Mouse (Mus musculus) forebrain, embryonic 12.5 days (tissue): ENCODE results near the gene Ppib. TPM values are rescaled to one million over a fixed set of nuclear protein-coding genes. Genes with fewer than 3 reads are reported as not detected.

Source experiments
- ATAC-seq: fragments of 200-750 bp; cut with Nextera tagmentation; 2 replicates; pipeline ENCODE4 v1.8.0; 2017; ENCODE audit warnings: moderate TSS enrichment; ENCODE audit not compliant: low FRiP score
- H3K27ac ChIP-seq: fragments of 300-500 bp; sonication (generic); 2 replicates; pipeline ENCODE4 v1.5.1; 2016; ENCODE audit warnings: mild to moderate bottlenecking
- H3K27me3 ChIP-seq: fragments of 300-500 bp; sonication (generic); 2 replicates; pipeline ENCODE4 v1.6.1; 2016; ENCODE audit warnings: mild to moderate bottlenecking
- H3K36me3 ChIP-seq: fragments of 300-500 bp; sonication (generic); replicated peaks from 2 replicates; pipeline ENCODE4 v1.6.1; 2016; ENCODE audit warnings: mild to moderate bottlenecking
- H3K4me1 ChIP-seq: fragments of 300-500 bp; sonication (generic); 2 replicates; pipeline ENCODE4 v1.6.1; 2016
- H3K4me2 ChIP-seq: fragments of 300-500 bp; sonication (generic); 2 replicates; pipeline ENCODE4 v1.6.1; 2016; ENCODE audit warnings: mild to moderate bottlenecking, moderate library complexity
- H3K4me3 ChIP-seq: fragments of 300-500 bp; sonication (generic); replicated peaks from 2 replicates; pipeline ENCODE4 v1.5.1; 2016; ENCODE audit warnings: mild to moderate bottlenecking
- H3K9ac ChIP-seq: fragments of 300-500 bp; sonication (generic); 2 replicates; pipeline ENCODE4 v1.6.1; 2016; ENCODE audit warnings: mild to moderate bottlenecking
- H3K9me3 ChIP-seq: fragments of 300-500 bp; sonication (generic); 2 replicates; pipeline ENCODE4 v1.6.1; 2016
- WGBS: fragments of 180-500 bp; shearing (Covaris S2); methylation state at CpG from one replicate; pipeline ENCODE4 v1.1.7; 2016; 5-methylcytosine and 5-hydroxymethylcytosine counted together
- polyA plus RNA-seq: library from polyadenylated mRNA; unstranded; fragments of >200 nt; fragmentation: Nextera tagmentation; extraction: Ambion mirVana; gene quantifications from 2 replicates; pipeline ENCODE4 v1.2.1, GENCODE M21; 2016

The Ppib gene
- polyA plus RNA-seq: 339 and 361 TPM in 2 replicates

DNA sequence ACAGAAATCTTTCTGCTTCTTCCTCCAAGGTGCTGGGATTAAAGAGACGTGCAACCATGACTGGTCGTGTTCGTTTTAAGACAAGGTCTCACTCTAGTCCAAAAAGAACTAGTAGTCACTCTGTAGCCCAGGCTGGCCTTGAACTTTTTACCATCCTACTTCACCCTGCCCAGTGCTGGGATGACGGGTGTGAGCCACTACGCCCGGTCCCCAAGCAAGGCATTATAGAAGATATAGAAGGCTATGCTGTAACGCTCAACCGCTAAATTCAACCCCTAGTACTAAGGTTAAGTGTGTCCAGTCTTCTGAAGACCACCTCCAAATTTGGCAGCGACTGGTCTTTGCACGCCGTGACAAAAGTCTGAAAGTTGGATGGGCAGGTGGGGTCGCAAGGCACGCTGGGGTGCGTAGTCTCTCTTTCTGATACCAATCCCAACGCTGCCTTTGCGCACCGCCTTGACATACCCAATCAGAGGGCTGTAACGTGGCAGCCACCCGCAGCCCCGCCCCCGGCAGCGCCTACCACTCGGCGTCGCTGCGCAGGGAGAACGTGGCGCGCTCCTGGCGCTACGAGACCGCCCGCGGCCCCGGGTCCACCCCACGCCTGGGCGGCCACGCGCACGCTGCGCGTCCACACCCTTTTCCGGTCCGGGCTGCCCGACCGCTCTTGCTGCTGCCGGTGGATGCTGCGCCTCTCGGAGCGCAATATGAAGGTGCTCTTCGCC is at the start of gene Ppib:
Gene Ppib, plus strand, starts transcription at position 640 of the 725 bp plus-strand sequence.
- Histone ChIP-seq H3K9ac (peak within 1 kb of the TSS; percentile 82), H3K4me2 (peak within 1 kb of the TSS; percentile 68), H3K36me3 (peaks cover 23% of the 10 kb centered on the region), H3K4me1 (peaks cover 20% of the 10 kb centered on the region), H3K27ac (peak within 1 kb of the TSS; percentile 78), H3K9me3 (no peaks in the 10 kb centered on the region), H3K4me3 (peak within 1 kb of the TSS; percentile 69), H3K27me3 (no peaks in the 10 kb centered on the region)
- ATAC-seq: peak; percentile 98
- 1% methylated on average over 51 of the region's 51 CpGs for WGBS

DNA sequence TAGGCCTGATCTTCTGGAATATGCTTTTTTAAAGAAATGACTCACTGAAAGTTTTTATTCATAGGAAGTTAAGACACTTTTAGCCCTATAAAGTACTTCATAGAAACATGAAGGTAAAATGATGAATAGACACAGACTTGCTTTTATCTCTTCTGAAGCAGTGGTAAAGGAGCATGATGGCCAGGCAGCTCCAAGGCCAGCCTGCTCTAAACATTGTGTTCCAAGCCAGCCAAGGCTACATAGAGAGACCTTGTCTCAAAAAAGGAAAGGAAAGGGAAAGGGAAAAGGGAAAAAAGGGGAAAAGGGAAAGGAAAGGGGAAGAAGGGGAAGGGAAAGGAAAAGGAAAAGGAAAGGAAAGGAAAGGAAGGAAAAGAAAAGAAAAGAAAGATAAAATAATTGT is 39.4 kb upstream of the Ppib start:
- H3K4me1 ChIP-seq: no peaks in the 10 kb centered on the region

DNA sequence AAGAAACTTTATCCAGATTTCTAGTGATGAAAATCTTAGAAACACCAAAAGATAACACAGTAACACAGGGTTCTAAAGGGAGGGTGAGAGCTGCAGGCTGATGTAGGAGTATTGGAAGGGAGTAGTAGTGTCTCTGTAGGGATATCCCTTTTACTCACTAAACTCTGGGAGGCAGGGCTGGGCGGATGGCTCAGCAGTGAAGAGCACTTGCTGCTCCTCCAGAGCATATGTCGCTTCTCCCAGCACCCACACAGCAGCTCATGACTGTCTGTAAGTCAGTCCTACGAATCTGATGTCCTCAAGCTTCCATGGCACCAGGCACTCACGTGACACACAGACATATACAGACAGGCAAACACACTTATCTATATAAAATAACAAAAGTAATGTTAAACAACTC is 21.9 kb upstream of the Ppib start:
- Histone ChIP-seq H3K27ac (no peak overlapping the region), H3K9me3 (no peaks in the 10 kb centered on the region), H3K27me3 (no peaks in the 10 kb centered on the region), H3K4me3 (no peak overlapping the region), H3K36me3 (peaks cover 27% of the 10 kb centered on the region), H3K4me1 (no peaks in the 10 kb centered on the region), H3K9ac (no peak overlapping the region), H3K4me2 (no peak overlapping the region)
- 90% methylated on average over 4 of the region's 4 CpGs for WGBS
- ATAC-seq: no peak

More for the DNA sequence above, 39.4 kb upstream of the Ppib start:
- ATAC-seq: no peak
- H3K36me3 ChIP-seq: peaks cover 15% of the 10 kb centered on the region; the same call in 1 of the 2 replicates
- H3K9ac ChIP-seq: no peak overlapping the region
- H3K27ac ChIP-seq: no peak overlapping the region
- H3K9me3 ChIP-seq: no peaks in the 10 kb centered on the region
- no peaks in the 10 kb centered on the region for H3K27me3 ChIP-seq
- no peak overlapping the region for H3K4me3 ChIP-seq
- no peak overlapping the region for H3K4me2 ChIP-seq

DNA sequence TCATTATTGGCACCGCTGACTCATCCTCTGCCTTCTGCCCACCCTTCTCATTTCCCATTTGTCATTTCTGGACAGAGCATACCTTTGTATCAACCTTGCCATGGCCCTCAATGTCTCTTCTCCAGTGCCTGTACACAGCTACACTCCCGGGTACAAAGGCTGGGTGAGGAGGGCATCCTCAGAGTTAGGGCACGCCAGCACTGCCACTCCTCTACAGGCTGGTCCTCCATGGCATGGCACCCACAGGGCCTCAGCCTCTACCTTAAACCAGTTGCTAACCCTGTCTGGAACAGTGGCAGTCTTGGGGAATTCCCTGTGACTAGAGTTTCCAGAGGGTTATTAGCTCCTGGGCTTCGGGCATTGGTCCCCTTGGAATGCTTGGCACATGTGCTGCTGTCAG is 21.4 kb upstream of the Ppib start:
- 94% methylated on average over 4 of the region's 4 CpGs for WGBS

DNA sequence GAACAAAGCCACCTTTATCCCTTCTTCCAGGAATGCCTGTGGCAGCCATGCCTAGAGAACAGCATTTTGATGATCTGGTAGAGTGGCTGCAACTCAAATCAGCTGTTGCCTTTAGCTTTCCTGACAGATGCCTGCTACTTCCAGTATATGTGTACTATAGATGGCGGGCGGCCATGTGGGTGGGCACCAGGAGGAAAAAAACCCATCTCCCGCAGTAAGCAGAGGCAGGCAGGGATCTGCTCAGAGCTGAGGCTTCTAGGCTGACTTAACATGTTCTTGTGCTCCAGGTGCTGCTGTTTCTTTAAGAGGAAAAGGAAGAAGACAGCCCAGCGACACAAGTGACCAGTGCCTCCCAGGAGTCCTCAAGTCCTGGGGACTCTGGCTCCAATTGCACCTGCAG is 20.7 kb upstream of the Ppib start:
- H3K4me1 ChIP-seq: no peaks in the 10 kb centered on the region
- H3K36me3 ChIP-seq: peaks cover 24% of the 10 kb centered on the region
- no peaks in the 10 kb centered on the region for H3K27me3 ChIP-seq
- H3K9ac ChIP-seq: no peak overlapping the region
- WGBS: 85% methylated on average over 4 of the region's 4 CpGs
- no peak overlapping the region for H3K27ac ChIP-seq
- no peaks in the 10 kb centered on the region for H3K9me3 ChIP-seq
- no peak overlapping the region for H3K4me3 ChIP-seq
- no peak for ATAC-seq
- no peak overlapping the region for H3K4me2 ChIP-seq

More for the DNA sequence above, 21.4 kb upstream of the Ppib start:
- H3K27me3 ChIP-seq: no peaks in the 10 kb centered on the region
- H3K4me1 ChIP-seq: no peaks in the 10 kb centered on the region
- no peak overlapping the region for H3K4me3 ChIP-seq
- H3K36me3 ChIP-seq: peaks cover 24% of the 10 kb centered on the region
- no peak overlapping the region for H3K9ac ChIP-seq
- H3K27ac ChIP-seq: no peak overlapping the region
- H3K4me2 ChIP-seq: no peak overlapping the region
- ATAC-seq: no peak
- no peaks in the 10 kb centered on the region for H3K9me3 ChIP-seq

DNA sequence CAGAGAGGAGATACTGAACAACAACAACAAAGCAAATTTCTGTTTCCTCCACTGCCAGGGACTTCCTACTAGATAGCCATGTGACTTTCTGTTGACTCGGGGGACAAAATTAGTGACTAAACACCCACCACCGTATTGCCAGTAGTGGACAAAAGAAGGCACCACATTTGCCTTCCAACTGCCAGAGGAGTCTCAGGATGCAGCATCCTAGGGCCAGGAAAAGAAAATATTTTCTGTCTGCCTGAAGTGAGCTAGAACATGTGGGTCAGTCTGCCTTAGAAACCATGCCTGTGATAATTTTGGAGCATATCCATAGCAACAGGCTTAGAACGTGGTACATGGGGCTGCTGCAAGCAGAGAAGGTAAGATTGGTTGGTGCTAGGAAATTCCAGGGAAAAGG is 19.2 kb upstream of the Ppib start:
- Histone ChIP-seq H3K36me3 (peaks cover 24% of the 10 kb centered on the region), H3K27ac (no peak overlapping the region), H3K4me2 (no peak overlapping the region), H3K4me1 (no peaks in the 10 kb centered on the region), H3K27me3 (no peaks in the 10 kb centered on the region), H3K9me3 (no peaks in the 10 kb centered on the region), H3K4me3 (no peak overlapping the region), H3K9ac (no peak overlapping the region)
- ATAC-seq: no peak
- 87% methylated on average over 3 of the region's 3 CpGs for WGBS

DNA sequence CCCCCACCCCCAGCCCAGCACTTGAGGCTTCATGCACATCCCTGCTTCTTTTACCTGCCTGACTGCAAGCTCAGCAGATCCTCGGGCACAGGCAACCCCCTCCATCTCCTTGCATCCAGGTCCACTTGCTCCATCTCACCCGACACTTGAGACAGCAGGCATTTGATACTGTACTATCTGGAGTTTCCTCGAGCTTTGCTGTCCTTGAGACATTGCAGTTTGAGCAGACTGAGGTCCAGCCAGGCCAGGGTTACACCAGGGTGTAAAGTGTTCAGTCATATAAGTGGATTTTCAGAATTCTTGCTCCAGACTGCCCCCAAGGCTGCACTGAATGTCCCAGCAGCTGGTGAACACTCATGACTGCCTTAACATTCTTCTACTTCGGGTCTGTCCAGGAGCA is 17.7 kb upstream of the Ppib start:
- no peak for ATAC-seq
- H3K27me3 ChIP-seq: no peaks in the 10 kb centered on the region

DNA sequence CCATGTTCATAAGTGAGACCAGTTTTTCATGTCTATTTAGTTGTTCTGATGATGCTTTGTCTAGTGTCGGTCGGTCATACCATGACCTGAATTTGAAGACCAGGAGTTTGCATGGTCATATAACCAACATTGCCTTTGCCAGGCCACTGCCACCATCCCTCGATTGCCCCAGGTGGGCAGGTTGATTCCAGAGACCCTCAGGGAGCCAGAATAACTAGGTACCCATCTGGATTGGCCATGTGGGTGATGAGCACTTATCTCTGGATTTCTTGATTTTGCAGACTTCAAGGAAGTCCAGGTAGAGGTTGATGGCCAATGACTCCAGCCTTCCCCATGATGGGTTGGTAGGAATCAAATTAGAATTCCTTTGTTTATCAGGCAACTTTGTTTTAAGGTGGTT is 16.8 kb upstream of the Ppib start:
- Histone ChIP-seq H3K27me3 (no peaks in the 10 kb centered on the region), H3K9ac (no peak overlapping the region), H3K27ac (no peak overlapping the region), H3K4me3 (no peak overlapping the region), H3K4me2 (no peak overlapping the region), H3K4me1 (no peaks in the 10 kb centered on the region), H3K9me3 (no peaks in the 10 kb centered on the region), H3K36me3 (peaks cover 21% of the 10 kb centered on the region)
- WGBS: 96% methylated on average over 3 of the region's 3 CpGs
- no peak for ATAC-seq

More for the DNA sequence above, 17.7 kb upstream of the Ppib start:
- Histone ChIP-seq H3K27ac (no peak overlapping the region), H3K4me2 (no peak overlapping the region), H3K9me3 (no peaks in the 10 kb centered on the region), H3K36me3 (peaks cover 24% of the 10 kb centered on the region), H3K4me3 (no peak overlapping the region), H3K9ac (no peak overlapping the region), H3K4me1 (no peaks in the 10 kb centered on the region)
- WGBS: 90% methylated on average over 4 of the region's 4 CpGs

DNA sequence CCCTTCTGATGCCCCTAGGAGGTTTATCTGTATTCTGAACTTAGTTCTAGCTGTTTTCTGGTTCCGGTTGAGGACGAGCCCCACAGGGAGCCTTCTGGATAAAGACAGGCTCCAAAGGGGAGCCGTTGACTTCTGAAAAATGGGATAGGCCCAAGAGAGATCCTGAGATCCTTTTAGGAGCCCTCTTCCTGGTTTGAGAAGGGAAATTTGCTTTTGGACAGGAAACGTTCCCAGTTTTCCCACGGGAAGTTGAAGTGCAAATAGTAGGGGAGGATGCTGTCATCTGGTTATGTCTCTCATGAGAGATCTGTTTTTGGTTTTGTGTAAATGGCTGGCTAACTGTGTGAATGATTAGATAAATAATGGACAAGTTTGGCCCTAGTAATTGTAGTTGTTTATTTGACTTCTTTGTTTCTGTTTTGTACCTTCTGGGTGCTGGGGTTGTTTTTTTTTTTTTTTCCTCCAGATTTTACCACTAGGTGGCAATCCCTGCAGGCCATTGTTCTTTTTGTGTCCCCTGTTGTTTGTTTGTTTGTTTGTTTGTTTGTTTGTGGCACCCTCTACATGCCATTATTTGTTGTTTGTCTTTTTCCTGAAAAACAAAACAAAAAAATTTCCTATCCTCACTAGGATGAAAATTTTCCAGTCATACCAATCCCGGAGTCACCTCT is 10.0 kb upstream of the Ppib start:
- ATAC-seq: no peak
- WGBS: 79% methylated on average over 6 of the region's 6 CpGs
- Histone ChIP-seq H3K4me2 (no peak overlapping the region), H3K27me3 (no peaks in the 10 kb centered on the region), H3K9me3 (no peaks in the 10 kb centered on the region), H3K27ac (no peak overlapping the region), H3K4me1 (no peaks in the 10 kb centered on the region), H3K4me3 (no peak overlapping the region), H3K9ac (no peak overlapping the region), H3K36me3 (no peaks in the 10 kb centered on the region)

DNA sequence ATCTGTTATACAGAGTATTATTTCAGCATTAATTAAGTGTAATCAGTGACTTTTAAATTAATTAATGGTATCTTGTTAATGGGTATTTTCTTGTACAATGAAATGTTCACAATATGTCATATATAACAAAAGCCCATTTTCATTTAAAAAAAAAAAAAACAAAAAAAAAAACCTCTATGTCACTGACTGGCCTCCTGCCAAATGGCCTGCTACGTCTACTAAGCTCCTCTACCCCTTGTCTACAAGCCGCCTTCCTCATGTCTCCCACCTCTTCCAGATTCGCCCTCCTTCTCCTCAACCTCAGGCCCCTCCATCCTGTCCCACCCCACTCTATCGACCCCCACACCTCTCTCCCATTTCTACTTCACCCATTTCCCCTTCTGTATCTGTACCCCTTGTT is 8.5 kb upstream of the Ppib start:
- no peaks in the 10 kb centered on the region for H3K4me1 ChIP-seq
- H3K36me3 ChIP-seq: no peaks in the 10 kb centered on the region
- no peak overlapping the region for H3K27ac ChIP-seq
- no peak overlapping the region for H3K9ac ChIP-seq
- no peak for ATAC-seq
- no peak overlapping the region for H3K4me3 ChIP-seq
- H3K27me3 ChIP-seq: no peaks in the 10 kb centered on the region
- 69% methylated on average over 4 of the region's 4 CpGs for WGBS
- no peak overlapping the region for H3K4me2 ChIP-seq
- H3K9me3 ChIP-seq: no peaks in the 10 kb centered on the region

DNA sequence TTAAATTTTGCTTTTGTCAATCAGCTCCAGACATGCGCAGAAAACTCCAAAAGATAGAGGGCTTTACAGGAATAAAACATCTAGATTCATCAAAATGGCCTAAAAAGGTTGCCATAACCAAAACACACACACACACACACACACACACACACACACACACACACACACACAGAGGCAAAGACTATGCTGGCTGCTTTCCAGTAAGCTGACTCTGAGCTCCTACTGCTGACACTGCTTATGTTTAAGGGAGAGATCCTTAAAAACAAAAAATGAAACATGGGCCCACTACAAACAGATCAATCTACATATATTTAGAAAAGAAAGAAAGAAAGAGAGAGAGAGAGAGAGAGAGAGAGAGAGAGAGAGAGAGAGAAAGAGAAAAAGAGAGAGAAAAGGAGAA is 7.3 kb upstream of the Ppib start:
- Histone ChIP-seq H3K27ac (no peak overlapping the region), H3K9me3 (no peaks in the 10 kb centered on the region), H3K4me3 (no peak overlapping the region), H3K9ac (no peak overlapping the region), H3K27me3 (no peaks in the 10 kb centered on the region), H3K4me1 (no peaks in the 10 kb centered on the region), H3K4me2 (no peak overlapping the region), H3K36me3 (no peaks in the 10 kb centered on the region)
- WGBS: 88% methylated on average over 1 of the region's 1 CpGs
- no peak for ATAC-seq

DNA sequence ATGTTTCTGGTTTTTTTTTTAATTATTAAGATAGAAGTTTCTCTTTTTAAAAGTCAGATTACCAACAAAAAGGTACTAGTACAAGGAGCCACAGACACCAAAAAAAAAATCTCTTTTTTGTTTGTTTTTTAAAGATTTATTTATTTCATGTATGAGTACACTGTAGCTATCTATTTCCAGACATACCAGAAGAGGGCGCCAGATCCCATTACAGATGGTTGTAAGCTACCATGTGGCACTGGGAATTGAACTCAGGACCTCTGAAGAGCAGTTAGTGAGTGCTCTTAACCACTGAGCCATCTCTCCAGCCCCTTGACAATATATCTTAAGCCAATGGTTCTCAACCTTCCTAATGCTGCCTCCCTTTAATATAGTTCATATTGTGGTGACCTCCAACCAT is 6.4 kb upstream of the Ppib start:
- H3K9me3 ChIP-seq: no peaks in the 10 kb centered on the region
- no peak for ATAC-seq
- no peaks in the 10 kb centered on the region for H3K4me1 ChIP-seq
- 45% methylated on average over 1 of the region's 1 CpGs for WGBS
- no peaks in the 10 kb centered on the region for H3K36me3 ChIP-seq
- H3K27ac ChIP-seq: no peak overlapping the region
- H3K4me3 ChIP-seq: no peak overlapping the region
- H3K4me2 ChIP-seq: no peak overlapping the region
- H3K9ac ChIP-seq: no peak overlapping the region
- no peaks in the 10 kb centered on the region for H3K27me3 ChIP-seq

DNA sequence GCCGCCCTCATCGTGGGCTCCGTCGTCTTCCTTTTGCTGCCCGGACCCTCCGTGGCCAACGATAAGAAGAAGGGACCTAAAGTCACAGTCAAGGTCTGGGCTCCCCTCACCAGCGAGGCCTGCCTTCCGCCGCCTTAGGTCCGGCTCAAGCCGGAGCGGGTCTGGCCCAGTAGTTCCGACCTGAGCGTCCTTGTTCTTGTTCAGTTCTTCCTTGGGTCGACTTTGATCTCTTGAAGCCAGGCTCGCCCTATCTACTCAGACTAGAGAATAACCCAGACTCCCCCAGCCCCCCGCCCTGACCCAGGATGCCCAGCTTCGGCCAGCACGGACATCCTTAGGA is 256 bp downstream of the Ppib start:
- Histone ChIP-seq H3K27ac (peak overlapping the region; percentile 78), H3K9ac (peak overlapping the region; percentile 82), H3K4me3 (peak overlapping the region; percentile 69), H3K27me3 (no peaks in the 10 kb centered on the region), H3K4me2 (peak overlapping the region; percentile 68), H3K36me3 (peaks cover 27% of the 10 kb centered on the region), H3K4me1 (peaks cover 20% of the 10 kb centered on the region), H3K9me3 (no peaks in the 10 kb centered on the region)
- ATAC-seq: peak; percentile 34
- WGBS: under 1% methylated on average over 20 of the region's 20 CpGs
